Mouse (Mus musculus): ENCODE measurements at regions not wholly inside any gene's neighbourhood (a gene's known extent, or its start where the extent isn't known, plus 50 kb on each side); places are given as distances from the start of the nearest gene placed in this dataset.

DNA sequence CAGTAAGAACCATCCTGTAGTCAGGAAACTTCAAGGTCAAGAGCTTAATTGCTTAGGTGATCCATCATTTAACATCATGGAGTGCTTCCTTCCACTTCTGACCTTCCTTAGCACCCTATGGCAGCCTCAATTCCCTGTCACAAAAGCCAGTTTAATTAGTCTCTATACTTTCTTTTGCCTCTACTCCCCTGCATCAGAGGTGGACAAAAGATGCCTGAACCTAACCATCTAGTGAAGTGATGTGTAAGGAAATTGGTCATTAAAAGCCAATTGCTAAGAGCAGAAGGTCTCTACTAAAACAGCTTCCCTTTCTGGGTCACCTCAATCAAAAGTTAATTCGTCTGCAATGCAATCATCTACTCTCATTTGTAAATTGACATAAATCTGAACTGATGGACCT is 234.3 kb upstream of the Fbxl7 start:
- no peak for DNase-seq (ENCODE audit: low spot score in 2 of 2)

DNA sequence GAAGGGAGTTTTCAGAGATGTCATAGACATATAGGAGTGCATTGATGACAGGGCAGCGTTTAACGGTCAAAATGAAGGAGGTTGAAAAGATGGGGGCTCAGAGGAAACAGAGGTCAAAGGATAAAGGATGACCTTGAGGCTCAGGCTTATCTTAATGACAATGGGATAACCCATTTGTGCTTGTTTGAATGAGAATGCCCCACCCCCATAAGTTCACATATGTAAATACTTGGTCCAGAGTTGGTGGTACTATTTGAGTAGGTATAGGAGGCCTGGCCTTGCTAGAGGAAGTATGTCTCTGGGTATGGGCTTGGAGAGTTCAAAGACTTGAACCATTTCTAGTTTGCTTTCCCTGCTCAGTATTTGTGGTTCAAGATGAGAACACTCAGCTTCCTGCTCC is 237.4 kb upstream of the Fbxl7 start:
- no peak for DNase-seq (ENCODE audit: low spot score in 2 of 2)

DNA sequence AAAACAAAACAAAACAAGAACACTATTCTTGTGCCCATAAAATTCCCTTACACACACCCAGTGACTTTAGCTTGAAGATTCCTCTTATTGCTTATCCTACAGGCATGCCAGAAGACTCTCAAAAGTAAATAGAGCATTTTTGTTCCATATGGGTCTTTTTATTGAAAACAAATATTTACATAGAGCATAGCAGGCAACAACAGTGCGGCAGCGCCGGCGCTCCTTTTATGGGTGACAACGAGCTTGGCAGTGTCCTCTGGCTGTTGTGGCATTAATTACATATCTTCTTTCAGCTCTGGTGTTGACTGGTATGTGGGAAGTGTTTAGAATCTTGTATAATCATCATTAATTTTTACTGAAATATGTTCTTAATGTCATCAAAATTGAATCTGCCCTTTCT is 242.2 kb upstream of the Fbxl7 start:
- DNase-seq (ENCODE audit: low spot score in 2 of 2): no peak

DNA sequence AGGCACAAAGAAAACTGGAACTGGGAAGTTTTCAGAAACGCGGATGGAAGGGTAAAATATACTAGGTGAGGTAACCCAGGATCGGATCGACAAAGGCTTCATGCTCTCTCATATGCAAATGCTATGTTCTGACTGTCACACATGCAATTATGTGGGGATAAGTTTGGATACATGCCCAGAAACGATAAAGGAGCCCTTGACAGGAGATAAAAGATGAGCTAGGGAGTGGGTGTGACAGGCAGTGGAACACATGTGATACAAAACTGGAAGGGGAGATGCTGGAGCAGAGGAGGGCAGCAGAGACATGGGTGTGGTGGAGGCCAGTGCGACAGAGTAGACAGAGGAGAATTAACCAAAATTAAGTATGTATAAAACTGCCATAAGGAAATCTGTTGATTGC is 250.5 kb upstream of the Fbxl7 start:
- DNase-seq (ENCODE audit: low spot score in 2 of 2): no peak

GRCm38 (mm10) chr15:27160986-27161385 is 265.6 kb upstream of the Fbxl7 start:
- no peak for DNase-seq (ENCODE audit: low spot score in 2 of 2)

GRCm38 (mm10) chr15:27167484-27167883 is 272.1 kb upstream of the Fbxl7 start:
- DNase-seq (ENCODE audit: low spot score in 2 of 2): no peak

DNA sequence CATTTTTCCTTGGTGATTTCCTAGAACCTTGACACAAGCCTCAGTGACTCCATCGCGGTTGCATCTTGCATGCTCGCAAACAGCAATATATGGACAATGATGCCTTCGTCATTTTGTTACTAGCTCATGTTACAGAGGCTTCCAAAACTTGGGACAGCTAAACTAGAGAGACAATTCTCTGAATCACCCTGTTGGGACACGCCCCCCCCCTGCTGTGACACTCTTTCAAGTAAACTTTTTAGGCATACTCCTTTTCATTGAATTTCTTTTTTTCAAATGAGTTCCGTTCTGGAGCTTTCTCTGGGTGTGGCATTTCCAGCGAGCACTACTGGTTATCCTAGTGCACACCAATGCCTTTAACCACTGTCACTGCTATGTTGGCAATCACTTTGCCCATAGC is 274.5 kb upstream of the Fbxl7 start:
- DNase-seq (ENCODE audit: low spot score in 2 of 2): no peak

GRCm38 (mm10) chr15:27173506-27173905 is 278.1 kb upstream of the Fbxl7 start:
- no peak for DNase-seq (ENCODE audit: low spot score in 2 of 2)

- no peak for DNase-seq (ENCODE audit: low spot score in 2 of 2)
Measured at GRCm38 (mm10) chr15:27178084-27178935, 282.9 kb upstream of the Fbxl7 start.

GRCm38 (mm10) chr15:27189699-27190098 is 276.8 kb upstream of the Ank start:
- peak; percentile 55 to 69 for DNase-seq (ENCODE audit: low spot score in 2 of 2)

- DNase-seq (ENCODE audit: low spot score in 2 of 2): no peak
Measured at GRCm38 (mm10) chr15:27201513-27201912, 265.0 kb upstream of the Ank start.

DNA sequence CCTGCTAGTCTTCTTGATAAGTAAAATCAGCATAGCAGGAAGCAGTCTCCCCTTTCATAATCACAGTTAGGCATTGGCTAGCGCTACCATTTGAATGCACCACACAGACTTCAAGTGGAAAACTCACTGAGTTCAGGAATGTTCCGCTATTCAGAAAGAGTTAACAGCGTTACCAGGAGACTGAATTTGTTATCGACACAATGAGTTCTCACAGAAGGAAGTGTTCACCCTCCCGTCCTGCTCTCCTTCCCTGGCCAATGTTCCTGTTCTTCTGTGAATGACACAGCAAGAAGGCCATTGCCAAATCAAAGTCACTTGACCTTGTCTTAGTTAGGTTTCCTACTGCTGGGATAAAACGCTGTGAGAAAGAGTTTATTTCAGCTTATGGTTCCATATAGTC is 261.6 kb upstream of the Ank start:
- no peak for DNase-seq (ENCODE audit: low spot score in 2 of 2)

DNA sequence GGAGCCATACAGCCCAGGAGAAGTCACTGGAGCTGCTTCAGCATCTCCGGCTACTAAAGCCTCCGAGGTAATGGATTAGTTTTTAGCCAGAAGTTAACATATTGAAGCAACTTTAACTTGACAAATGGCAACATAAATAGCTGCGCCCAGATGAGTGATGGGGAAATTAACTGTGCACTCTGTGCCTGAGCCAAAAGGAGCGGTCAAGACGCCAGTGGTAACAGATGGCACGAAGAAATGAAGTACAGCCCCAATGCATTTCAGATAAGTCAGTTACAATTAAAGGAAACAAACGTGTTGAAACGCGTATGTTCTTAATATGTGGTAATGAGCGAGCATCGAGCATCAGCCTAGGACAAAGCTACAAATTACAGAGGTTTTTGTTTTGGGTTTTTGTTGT is 259.0 kb upstream of the Ank start:
- no peak for DNase-seq (ENCODE audit: low spot score in 2 of 2)

DNA sequence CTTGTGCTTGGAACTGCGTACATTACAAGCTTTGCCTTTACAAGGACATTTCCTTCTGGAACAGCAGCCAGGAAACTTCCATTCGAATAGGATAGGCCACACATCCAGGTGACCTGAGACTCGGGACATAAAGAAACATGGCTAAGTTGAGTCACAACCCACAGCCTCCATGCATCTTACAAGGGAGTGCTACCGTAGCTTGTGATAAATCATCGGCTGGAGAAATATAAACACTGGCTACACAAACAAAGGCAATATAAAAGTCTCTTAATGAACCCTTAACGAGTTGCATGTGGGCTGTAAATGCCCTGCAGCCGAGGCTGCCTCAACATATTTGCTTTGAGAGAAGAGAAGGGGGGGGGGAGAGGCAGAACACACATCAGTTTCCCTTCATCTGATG is 250.1 kb upstream of the Ank start:
- DNase-seq (ENCODE audit: low spot score in 2 of 2): no peak

DNA sequence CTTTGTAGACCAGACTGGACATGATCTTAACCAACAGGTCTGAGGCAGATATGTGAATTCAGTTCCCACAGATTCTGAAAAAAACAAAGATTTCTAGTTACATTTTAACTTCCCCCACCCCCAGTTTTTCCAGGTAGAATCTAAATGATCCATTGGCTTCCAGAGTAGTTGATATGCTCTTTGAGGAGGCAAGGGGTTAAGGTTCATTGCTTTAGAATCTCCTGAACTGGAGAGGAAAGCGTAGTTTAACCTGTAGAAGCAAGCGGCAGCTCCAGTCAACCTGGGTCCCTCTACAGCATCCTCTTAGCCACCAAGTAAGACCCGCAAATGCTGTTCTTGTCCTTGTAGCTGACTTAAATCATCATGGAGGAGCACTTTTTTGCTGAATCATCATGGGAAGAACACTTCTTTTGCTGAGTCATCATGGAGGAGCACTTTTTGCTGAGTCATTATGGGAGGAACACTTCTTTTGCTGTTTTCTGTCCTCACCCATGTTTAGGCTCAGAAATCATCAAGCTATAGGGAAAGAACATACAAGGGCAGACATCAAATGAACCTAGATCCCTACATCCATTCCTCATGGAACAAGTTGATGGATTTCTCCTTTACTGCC is 247.2 kb upstream of the Ank start:
- DNase-seq (ENCODE audit: low spot score in 2 of 2): no peak

DNA sequence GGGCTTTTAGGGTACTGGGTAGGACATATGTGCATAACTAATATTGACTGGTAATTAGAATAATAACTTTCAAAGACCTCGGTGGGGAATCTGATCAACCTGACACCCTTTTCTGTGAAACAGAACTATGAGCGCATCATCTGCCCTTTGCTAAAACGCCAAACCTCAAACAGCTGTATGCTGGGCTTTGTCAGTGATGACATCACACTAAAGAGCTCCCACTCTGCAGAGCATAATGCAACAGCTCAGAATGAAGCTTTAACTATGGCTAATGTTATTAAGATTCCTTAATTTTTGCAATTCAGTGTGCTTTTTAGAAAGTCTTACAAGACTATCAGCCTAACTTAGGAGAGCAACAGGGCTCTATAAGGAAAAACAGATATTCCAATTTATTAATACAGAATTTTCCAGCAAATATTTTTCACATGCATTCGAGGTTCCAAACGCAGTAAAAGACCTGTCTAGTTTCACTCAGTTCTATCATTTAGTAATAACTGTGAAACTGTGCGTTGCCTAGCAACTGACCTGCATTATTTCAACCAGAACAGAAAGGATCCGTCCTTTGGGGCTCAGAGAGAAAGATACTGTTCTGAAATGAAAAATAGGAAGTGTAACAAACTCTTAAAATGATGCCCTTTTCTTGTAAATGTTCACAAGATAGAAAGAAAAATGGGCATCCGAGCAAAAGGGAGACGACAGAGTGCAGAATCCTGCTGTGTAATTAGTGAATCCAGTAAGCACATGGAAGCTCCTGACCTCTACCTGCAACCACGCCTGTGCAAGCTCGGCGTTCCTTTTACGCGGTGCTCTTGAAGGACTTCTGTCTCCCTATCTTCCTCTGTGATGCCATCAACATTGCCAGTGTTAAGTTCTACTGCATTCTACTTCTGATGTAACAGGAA is 242.6 kb upstream of the Ank start:
- DNase-seq (ENCODE audit: low spot score in 2 of 2): no peak

DNA sequence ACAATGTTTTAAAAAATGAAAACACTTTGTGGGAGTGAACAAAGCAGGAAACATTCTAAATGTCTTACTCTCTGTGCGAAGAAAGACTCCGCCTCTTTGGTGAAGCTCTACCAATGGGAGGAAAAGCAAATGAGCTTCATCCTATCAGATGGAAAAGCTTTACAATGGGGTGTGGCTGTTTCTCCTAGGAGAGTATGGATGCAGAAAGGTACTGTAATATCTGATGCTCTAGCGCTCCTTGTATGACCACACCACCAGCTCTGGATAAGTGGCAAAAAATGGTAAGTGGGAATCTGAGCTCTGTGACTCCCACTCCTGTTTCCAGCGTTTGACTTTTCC is 242.0 kb upstream of the Ank start:
- no peak for DNase-seq (ENCODE audit: low spot score in 2 of 2)

DNA sequence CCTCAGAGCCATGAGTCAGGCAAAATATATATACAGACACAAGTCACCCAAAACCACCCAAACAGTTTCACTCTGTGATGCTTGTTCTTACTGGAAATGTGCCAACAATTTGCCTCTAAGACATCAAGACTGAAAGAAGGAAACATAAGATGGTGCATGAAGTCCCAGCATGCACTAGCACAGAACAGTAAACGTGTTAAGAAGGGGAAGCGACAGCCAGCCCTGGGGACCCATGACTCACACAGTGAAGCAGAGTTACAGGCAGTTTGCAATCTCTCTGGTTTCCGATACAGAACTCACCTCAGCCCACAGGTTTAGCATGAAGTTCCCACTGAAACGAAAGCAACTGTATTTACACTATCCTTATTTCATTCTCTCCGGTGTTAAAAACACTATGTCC is 233.7 kb upstream of the Ank start:
- DNase-seq (ENCODE audit: low spot score in 2 of 2): no peak

DNA sequence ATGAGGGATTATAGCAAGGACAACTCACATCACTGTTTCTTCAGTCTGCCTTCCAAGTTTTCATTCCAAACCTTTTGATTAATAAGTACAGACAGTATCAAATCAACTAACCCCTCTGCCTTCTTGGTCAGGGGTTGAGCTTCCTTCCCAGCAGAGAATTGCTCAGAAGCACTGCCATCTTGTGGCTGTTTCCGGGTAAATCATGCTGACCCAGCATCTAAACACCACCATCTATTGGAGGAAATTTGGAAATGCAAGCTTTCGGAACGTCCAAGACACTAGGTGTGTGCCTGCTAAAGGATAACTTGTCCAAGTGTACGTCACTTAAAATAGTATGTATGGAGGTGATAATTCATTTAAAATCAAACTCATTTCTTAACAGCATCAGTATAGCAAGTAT is 231.7 kb upstream of the Ank start:
- peak; percentile 73 to 79 for DNase-seq (ENCODE audit: low spot score in 2 of 2)

- DNase-seq (ENCODE audit: low spot score in 2 of 2): no peak
Measured at GRCm38 (mm10) chr15:27238301-27238700, 228.2 kb upstream of the Ank start.

GRCm38 (mm10) chr15:27246302-27246701 is 220.2 kb upstream of the Ank start:
- no peak for DNase-seq (ENCODE audit: low spot score in 2 of 2)
